Mouse (Mus musculus) ovary, adult 18-20 months (tissue): ENCODE results near the gene Dixdc1.

ENCODE experiments used
- DNase-seq: peaks from one replicate; pipeline ENCODE4 v3.0.0; 2022; ENCODE audit warnings: low spot score, mixed read lengths

Dixdc1 gene

GRCm38 (mm10) chr9:50738914-50739870 lies at the start of gene Dixdc1:
Gene Dixdc1 (minus strand): TSS chr9:50739517.
- peak; percentile 92 for DNase-seq

- DNase-seq: no peak
Observed at GRCm38 (mm10) chr9:50782155-50782554, 42.8 kb upstream of the Dixdc1 start.

- no peak for DNase-seq
Observed at GRCm38 (mm10) chr9:50776162-50776760, 36.9 kb upstream of the Dixdc1 start.

- DNase-seq: no peak
Observed at GRCm38 (mm10) chr9:50775662-50776126, 36.4 kb upstream of the Dixdc1 start.

- peak; percentile 70 for DNase-seq
Observed at GRCm38 (mm10) chr9:50774991-50775612, 35.8 kb upstream of the Dixdc1 start, which contains the start of the genes Alg9 and 1110032A03Rik. Gene Alg9 (plus strand): TSS chr9:50775019. Gene 1110032A03Rik (minus strand): TSS chr9:50775520.

- DNase-seq: no peak
Observed at GRCm38 (mm10) chr9:50774026-50774462, 34.7 kb upstream of the Dixdc1 start.

GRCm38 (mm10) chr9:50770011-50770410 lies 30.7 kb upstream of the Dixdc1 start:
- no peak for DNase-seq

GRCm38 (mm10) chr9:50768107-50769002 lies 29.0 kb upstream of the Dixdc1 start, which contains the start of gene Fdxacb1:
Gene Fdxacb1 (plus strand): TSS chr9:50768236.
- DNase-seq: peak; percentile 97

- no peak for DNase-seq
Observed at GRCm38 (mm10) chr9:50767531-50768106, 28.3 kb upstream of the Dixdc1 start.

- no peak for DNase-seq
Observed at GRCm38 (mm10) chr9:50763331-50763730, 24.0 kb upstream of the Dixdc1 start.

GRCm38 (mm10) chr9:50761520-50762243 lies 22.4 kb upstream of the Dixdc1 start:
- DNase-seq: no peak

- DNase-seq: no peak
Observed at GRCm38 (mm10) chr9:50756711-50757110, 17.4 kb upstream of the Dixdc1 start.

- no peak for DNase-seq
Observed at GRCm38 (mm10) chr9:50753947-50754346, 14.6 kb upstream of the Dixdc1 start.

- DNase-seq: peak; percentile 65
Observed at GRCm38 (mm10) chr9:50752784-50753615, 13.7 kb upstream of the Dixdc1 start.

- no peak for DNase-seq
Observed at GRCm38 (mm10) chr9:50752054-50752602, 12.8 kb upstream of the Dixdc1 start, which contains the start of gene Hspb2. Gene Hspb2 (minus strand): TSS chr9:50752354.

GRCm38 (mm10) chr9:50751323-50751722 lies 12.0 kb upstream of the Dixdc1 start, which contains the start of gene Cryab:
Gene Cryab (plus strand): TSS chr9:50751325.
- no peak for DNase-seq

GRCm38 (mm10) chr9:50750706-50751105 lies 11.4 kb upstream of the Dixdc1 start:
- DNase-seq: no peak

GRCm38 (mm10) chr9:50746214-50746677 lies 6.9 kb upstream of the Dixdc1 start, which contains the start of gene 2310030G06Rik:
Gene 2310030G06Rik (minus strand): TSS chr9:50746536.
- no peak for DNase-seq

- DNase-seq: no peak
Observed at GRCm38 (mm10) chr9:50745806-50746205, 6.5 kb upstream of the Dixdc1 start.
